Mouse (Mus musculus): Measurements from ENCODE around the gene Slc16a5.
A peak's percentile ranks its signal among the peaks of the same experiment; 100 is the strongest.
"Not testable (repeated sequence)": the region's sequence is repeated elsewhere in the genome, so short reads cannot be mapped to it uniquely, and the experiment has no call there.

Slc16a5 gene

DNA sequence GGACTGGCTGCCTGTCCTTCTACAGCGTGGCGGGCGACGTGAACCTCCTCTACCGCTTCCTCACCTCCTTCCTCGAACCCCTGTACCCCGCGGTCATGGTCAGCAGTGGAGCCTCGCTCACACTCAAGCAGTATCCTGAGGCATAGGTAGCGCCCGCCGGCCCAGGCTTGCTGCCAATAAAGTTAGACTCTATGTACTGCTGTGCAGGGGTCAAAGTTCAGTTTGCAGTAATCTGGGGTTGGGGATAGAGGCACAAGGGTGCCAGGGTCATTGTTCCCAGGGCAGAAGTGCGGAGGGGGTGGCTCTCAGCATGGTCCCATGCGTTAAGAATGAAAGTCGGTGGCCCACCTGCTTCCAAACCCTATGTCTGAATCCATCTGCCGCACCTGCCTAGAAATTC lies 14.2 kb upstream of the Slc16a5 start:
- DNase-seq: no peak

DNA sequence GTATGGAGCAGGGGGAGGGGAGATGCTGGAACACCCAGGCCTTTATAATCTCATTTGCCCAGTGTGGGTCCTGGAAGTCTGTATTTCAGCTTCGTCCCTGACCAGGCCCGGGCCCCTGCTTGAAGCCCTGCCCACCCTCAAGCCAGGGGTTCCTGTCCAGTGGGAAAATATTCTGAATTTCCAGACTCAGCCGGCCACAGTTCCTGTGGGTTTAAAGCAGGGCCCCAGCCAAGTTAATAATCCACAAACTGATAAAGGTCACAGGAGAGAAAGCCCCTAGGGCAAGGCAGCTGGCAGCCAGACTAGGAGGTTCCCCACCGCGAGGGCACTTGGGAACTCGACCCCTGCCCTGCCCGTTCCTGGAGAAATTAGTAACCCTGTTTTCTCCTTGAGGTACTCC lies 13.3 kb upstream of the Slc16a5 start:
- DNase-seq: no peak

- DNase-seq: no peak
Observed at GRCm38 (mm10) chr11:115450176-115450575, 12.1 kb upstream of the Slc16a5 start.

DNA sequence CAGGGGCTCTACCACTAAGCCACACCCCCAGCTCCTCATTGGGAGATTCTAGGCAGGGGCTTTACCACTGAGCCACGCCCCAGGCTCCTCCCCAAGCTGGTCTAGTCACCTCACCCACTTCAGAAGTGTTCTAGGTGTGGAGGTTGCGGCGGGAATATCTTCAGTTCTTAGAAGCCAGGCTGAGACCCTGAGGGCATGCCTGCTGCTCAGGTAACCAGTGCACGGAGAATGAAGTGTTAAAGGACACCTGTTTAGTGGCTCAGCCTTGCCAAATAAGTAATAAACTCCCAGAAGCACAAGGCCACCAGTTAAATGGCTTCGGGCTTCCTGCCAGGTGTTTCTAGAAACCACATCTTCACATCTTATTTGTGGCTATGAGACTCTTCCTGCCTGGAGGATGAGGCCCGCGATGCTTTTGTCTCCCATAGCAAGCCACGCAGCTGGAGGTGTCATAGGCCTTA lies 10.5 kb upstream of the Slc16a5 start:
- DNase-seq: no peak

- no peak for DNase-seq
Observed at GRCm38 (mm10) chr11:115452281-115452860, 9.9 kb upstream of the Slc16a5 start.

GRCm38 (mm10) chr11:115453306-115453705 lies 9.0 kb upstream of the Slc16a5 start:
- DNase-seq: no peak

DNA sequence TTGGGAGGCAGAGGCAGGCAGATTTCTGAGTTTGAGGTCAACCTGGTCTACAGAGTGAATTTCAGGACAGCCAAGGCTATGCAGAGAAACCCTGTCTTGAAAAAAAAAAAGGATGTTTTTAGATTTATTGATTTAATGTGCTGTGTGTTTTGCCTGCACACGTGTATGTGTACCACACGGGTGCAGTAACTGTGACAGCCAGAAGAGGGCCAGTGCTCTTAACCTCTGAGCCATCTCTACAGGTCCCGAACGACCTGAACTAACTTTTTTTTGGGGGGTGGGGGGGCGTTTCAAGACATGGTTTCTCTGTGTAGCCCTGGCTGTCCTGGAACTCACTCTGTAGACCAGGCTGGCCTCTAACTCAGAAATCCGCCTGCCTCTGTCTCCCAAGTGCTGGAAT lies 7.5 kb upstream of the Slc16a5 start:
- DNase-seq: not testable (repeated sequence)

DNA sequence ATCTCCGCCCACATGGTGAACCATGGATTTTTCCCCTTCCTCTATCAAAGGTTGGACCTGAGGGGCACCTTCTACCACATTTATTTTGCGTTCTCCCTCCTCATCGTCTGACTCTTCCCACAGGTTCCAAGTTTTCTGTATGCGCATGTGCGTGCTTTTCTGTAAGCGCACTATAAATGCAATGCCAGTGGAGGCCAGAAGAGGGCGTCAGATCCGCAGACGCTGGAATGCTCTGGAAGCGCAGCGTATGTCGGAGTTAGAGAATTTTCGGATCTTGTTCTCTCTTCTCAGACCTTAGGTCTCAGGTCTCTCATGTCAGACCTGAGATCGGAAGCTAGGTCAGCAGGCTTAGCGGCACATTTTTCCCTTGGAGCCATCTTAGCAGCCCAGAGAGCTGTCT lies 6.7 kb upstream of the Slc16a5 start:
- no peak for DNase-seq

GRCm38 (mm10) chr11:115456182-115456581 lies 6.1 kb upstream of the Slc16a5 start:
- no peak for DNase-seq

- DNase-seq: no peak
Observed at GRCm38 (mm10) chr11:115457405-115457804, 4.9 kb upstream of the Slc16a5 start.

DNA sequence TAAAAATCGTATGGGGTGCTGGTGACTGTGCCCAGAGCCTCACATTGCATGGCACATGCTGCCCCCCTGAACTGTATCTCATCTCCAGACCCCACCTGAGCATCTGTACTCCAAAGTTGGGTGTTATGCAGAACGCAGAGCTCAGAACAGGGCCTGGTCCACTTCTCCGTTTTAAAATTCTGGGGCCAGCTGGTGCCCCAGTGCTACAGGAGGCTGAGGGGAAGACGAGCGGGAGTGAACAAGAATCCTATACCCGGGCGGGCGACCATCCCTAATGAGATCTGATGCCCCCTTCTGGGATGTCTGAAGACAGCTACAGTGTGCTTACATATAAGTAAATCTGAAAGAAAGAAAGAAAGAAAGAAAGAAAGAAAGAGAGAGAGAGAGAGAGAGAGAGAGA lies 1.3 kb upstream of the Slc16a5 start:
- no peak for DNase-seq

- DNase-seq: no peak
Observed at GRCm38 (mm10) chr11:115461846-115462242, 430 bp upstream of the Slc16a5 start.

GRCm38 (mm10) chr11:115463397-115463796 lies 1.1 kb downstream of the Slc16a5 start:
- no peak for DNase-seq

GRCm38 (mm10) chr11:115464851-115465250 lies 2.6 kb downstream of the Slc16a5 start:
- no peak for DNase-seq

GRCm38 (mm10) chr11:115467217-115467618 lies 4.9 kb downstream of the Slc16a5 start:
- DNase-seq: no peak

- no peak for DNase-seq
Observed at GRCm38 (mm10) chr11:115472183-115472582, 9.9 kb downstream of the Slc16a5 start.

- DNase-seq: peak; percentile 96 to 98
Observed at GRCm38 (mm10) chr11:115473626-115474275, 11.5 kb downstream of the Slc16a5 start.

- DNase-seq: peak; percentile 93 to 96
Observed at GRCm38 (mm10) chr11:115475025-115475757, 12.9 kb downstream of the Slc16a5 start, which contains the start of gene Armc7. Gene Armc7 (plus strand): TSS chr11:115475667.

DNA sequence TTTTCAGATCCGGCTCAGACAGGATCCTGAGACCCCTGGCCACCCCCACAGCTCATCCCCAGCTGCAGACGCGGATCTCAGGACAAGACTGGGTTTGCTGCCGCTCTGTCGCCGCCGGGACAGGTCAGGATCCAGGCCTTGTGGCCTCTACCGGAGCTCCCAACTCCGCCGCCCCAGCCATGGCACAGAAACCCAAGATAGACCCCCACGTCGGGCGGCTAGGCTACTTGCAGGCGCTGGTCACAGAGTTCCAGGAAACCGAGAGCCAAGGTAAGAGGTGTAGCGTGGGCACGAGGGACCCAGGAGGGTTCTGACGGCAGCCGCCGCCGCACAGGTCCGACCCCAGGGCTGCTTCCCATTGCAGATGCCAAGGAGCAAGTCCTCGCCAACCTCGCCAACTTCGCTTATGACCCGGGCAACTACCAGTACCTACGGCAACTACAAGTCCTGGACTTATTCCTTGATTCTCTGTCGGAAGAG lies 13.5 kb downstream of the Slc16a5 start:
- DNase-seq: no peak

GRCm38 (mm10) chr11:115476630-115477029 lies 14.4 kb downstream of the Slc16a5 start:
- not testable (repeated sequence) for DNase-seq

DNA sequence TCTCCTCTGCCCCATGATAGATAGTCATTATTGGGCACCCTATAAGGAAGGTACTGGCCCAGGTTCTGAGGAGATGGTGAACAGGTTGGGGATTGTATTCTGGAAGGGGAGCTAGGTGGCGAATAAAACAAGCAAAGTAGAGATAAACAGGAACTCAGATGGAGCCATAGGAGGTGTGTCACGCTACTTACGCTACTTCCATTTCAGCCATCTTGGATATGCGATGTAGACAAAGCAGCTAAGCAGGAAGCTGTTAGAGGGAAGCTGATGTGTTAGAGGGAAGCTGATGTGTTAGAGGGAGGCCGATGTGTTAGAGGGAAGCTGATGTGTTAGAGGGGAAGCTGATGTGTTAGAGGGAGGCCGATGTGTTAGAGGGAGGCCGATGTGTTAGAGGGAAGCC lies 15.1 kb downstream of the Slc16a5 start:
- DNase-seq: not testable (repeated sequence)

DNA sequence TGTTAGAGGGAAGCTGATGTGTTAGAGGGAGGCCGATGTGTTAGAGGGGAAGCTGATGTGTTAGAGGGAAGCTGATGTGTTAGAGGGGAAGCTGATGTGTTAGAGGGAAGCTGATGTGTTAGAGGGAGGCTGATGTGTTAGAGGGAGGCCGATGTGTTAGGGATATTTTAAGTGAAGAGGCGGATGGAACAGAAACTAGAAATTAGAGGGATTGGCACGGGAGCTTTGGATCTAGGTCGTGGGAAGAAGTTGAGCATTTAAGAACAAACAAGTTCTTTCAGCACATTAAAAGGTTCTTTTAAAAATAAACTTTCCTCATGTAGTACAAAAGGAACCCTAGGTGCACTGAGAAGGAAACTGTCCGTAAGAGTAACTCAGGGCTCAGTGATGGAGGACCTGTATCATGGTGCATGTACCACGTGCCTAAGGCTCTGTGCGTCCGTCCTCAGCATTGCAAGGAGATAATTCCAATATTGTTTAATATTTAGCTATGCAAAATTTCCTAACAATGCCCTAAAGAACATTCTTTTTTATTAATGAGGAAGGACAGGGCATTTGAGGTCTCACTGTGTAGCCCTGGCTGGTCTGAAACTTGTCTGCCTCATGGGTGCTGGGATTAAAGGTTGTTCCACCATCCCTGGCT lies 16.1 kb downstream of the Slc16a5 start:
- no peak for DNase-seq

DNA sequence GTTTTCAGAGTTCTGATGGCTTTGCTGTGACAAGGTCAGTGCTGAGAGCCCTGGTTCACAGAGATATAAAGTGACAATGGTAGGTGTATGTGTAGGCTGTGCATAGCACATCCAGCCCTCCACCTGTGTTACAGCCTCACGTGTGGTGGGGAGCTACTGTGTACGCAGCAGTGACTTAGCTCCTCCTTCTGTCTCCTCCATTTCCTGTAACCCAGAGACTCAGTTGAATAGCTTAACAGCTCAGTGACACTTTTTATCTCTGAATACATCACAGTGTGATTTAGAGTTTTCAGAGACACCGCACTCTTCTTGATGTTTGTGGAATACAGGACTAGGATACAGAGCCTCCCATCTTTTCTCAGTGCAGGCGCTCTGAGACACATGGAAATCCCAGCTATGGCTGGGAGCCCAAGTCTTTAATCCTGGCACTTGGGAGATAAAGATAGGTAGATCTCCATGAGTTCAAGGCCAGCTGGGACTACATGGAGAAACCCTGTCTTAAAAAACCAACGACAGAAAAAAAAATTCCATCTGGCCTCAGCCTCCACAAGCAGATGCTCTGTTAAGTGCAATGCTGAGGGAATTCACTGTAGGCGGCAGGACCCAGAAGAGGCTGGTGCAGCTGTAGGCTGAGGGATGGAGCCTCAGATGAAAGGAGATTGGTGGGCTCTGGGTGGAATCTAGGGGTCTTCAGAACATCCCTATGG lies 19.4 kb downstream of the Slc16a5 start:
- DNase-seq: no peak
